Mouse (Mus musculus) layer of hippocampus, adult 9-11 months (tissue): ENCODE results near the gene Akap17b.
"Not testable (repeated sequence)": the region's sequence is repeated elsewhere in the genome, so short reads cannot be mapped to it uniquely, and the experiment has no call there.

Experiments used
- DNase-seq: peaks from one replicate; pipeline ENCODE4 v3.0.0; 2022

Akap17b gene

DNA sequence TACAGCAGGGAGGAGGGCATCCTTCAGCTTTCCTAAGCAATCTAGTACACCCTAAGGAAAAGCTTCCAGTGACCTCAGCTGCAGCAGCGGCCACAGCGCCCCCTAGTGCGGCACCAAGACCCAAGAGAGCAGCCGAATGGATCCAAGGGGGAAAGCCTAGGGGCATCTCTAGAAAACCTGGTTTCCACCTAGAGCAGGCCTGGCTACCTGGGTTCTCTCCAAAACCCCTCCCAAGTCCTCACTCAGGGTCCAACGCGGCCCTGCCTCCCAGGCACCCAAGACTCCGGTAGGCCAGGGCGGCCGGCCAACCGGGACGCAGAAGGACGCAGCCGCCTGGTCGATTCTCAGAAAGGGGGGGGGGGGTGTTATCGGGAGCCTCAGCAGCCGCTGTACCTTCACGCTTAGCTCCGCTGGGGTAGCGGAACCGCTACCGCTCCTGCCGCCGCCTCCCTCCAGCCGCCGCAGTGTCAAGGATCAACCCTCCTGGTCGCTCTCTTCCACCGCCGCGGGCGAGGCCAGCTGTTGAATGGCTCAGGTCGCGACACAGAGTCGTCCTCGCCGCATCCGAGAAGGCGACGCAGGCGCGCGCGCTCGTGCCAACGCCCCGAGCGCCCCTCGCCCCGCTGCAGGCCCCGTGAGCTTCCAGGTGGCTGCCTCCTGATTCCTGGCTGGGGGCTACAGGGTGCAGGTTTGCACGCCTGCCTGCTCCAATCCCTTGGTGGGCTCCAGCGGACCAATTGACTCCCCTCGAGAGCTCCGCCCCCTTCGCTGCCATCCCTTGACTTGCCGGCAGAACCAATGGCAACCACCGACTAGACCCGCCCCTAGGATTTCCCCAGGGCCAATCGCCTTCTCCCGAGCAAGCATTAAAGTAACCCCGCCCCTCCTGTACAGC is at the start of gene Akap17b:
Akap17b (minus strand) TSS at position 739 of the 895 bp plus-strand sequence.
- DNase-seq, result peak; percentile 85

DNA sequence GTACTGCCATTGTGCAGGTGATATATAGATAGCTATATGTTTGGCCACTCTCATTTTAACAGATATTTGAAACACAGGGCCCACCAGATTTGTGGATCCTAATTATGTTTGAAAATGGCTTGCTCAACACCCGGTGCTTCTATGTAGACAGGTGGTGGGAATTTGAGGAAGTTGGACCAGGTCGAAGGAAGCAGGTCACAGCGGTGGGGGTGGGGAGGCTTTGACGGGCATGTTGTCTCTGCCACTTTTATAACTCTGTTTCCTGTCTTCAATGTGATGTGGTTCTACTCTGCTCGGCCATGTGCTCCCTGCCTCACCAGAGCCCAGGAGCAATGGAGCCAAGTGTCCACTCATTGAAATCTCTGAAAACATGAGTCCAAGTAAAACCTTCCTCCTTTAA is 46.2 kb upstream of the Akap17b start:
- no peak for DNase-seq

DNA sequence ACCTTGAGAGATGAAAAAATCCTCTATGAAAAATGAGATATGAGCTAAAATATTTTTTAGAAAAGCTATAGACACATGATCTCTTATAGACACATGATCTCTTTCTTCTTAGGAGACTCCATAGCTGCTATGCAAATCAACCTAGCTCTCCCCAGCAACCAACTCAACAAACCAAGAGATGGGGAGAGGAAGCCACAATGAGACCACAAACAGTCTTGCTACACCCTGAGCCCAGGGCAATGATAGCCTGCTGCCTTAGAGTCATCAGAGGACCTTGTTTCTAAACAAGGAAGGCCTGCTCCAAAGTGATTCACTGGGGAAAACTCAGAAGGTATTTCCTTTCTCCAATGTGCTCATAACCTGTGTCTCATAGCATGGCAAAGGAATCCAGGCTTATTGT is 44.5 kb upstream of the Akap17b start:
- DNase-seq, result no peak

DNA sequence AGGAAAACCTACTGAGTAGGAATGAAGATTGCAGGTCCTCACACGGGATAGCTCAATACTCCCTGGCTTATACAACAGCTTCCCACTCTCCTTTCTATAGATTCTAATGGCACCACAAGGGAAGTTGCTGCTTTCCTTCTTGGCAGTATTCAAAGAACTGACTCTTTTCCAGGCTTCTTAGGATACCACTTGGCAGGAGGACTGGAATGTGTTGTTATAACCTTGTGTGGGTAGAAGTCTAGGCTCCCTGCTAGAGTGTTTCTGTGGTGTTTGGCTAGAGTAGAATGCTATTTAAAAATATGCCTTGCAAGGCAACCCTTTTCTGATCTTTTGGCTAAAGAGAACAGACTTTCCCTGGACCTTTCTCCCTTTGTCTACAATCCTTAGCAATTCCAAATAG is 31.6 kb upstream of the Akap17b start:
- no peak for DNase-seq

DNA sequence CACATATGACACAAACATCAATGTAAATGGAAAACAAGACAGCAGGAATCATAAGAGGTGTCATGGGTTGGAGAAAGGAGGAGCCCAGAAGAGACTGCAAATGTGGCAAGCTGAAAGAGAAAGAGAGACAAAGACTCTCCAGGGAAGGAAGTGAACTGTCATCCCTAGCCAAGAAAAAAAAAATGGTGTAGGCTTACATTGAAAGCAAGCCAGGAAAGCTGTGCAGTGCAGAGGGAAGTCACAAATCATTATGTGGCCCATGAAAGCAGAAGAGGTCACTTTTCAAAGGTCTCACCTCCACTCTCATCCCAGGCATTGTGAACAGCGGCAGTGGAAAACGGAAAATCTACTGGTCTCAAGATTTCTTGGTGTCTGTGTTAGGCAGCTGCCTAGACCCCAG is 27.5 kb upstream of the Akap17b start:
- no peak for DNase-seq

DNA sequence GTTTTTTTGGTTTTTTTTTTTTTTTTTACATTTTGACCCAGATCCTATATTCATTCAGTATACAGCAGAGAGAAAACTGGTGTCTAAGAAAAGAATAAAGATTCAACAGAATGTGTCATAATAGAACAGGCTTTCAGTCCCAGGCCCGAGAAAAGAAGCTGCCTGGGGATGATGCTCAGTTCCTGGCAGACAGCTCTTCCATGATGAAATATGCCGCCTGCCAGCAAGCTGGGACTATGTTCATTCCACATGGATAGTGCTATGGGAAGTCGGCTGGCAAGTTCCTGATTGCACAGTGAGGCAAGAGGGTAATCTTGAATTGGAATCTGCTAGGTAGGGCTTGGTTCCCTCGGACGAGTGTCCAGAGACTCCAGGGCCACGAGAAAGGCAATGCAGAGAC is 5.1 kb downstream of the Akap17b start:
- DNase-seq, result peak; percentile 48

DNA sequence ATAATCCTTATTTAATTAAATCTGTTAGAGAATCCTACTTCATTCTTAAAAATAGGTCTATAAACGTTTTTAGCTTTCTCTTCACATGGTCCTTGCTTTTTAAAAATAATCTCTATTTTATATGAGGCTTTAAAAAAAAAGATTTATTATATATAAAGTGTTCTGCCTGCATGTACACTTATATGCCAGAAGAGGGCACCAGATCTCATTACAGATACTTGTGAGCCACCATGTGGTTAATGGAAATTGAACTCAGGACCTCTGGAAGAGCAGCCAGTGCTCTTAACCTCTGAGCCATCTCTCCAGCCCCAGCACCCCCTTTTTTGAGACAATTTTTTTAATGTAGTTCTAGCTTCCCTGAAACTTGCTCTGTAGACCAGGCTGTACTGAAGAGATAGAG is 14.4 kb downstream of the Akap17b start:
- no peak for DNase-seq

DNA sequence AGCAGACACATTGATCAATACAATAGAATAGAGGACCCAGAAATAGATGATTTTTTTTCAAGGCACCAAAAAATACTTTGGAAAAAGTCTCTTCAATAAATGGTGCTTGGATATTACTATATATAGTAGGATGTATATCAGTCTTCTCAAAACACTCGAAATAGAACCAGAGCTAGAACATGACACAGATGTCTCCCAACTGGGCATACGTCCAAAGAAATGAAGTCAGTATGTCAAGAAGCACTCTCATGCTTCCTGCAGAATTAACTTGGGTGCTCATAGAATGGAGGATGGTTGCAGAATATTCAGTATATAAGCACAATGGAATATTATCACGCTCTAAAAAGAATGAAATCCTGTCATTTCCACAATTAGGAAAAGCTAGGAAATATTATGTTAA is 17.1 kb downstream of the Akap17b start:
- no peak for DNase-seq

DNA sequence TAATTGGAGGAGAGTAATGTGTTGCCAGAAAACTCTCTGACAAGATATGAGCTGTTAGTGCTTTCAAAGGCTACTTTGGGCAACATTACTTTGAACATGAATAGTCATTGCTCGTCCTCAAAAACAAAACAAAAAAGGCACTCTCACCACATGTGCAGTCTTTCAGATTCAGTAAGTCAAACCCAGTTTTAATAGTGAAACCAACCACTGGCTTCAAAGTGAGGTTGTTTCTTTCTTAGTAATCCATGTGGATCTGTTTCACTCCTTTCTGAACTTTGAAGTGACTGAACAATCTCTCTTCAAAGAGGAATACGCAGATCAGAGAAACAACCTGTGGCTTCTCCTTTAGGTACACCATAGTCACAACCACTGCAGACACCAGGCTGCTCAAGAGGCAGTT is 36.1 kb downstream of the Akap17b start:
- no peak for DNase-seq

DNA sequence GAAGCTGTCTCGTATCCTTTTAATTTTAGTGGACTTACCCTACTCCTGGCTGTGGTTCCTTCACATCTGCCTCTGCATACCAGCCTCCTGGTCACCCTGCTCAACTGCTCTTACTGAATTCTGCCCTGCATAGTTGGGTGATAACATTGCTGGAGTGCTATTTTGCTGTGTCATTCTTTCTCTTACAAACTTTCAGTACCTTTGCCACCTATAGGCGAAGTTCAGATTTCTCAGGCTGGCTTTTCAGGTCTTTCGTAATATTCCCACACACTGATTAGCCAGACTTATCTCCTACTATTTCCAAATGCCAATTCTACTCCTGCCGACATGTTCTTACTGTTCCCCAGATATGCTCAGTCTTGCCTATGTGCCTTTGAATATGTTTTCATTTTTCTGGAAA is 41.2 kb downstream of the Akap17b start:
- DNase-seq, result no peak

DNA sequence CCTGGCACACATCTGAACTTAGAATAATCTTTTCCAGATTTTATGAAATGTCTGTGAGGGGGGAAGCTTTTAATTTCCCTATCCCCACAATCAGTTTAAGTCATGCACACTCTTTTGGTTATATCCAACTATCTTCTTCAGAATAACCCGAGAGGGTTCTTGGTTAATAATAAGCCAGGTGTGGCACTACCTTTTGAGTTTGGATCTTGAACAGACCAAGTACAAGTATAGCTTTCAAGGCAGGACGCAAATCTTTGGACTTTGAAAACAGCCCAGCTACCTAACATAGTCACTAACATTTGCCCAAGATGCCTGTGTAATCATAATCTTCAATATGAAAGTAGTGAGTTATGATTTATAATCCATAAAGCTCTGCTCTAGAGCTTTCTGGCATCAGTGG is 42.3 kb downstream of the Akap17b start:
- no peak for DNase-seq

DNA sequence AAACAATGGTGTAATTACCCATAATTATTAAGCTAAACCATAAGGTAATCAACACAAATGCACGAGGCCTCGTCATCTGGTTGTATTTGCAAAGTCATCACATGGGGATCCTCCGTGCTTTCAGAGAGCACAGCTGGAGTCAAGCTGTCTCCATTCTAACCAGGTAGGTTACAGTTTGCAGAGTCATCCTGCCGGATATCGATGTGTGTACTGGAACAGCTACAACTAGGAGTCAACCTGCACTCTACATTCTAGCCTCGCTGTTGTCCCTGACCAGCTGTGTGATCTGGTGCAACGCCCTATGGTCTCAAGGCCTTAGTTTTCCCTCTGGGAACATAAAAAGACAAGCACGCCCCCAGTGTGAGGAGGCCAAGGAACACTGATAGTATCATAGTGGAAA is 45.1 kb downstream of the Akap17b start:
- DNase-seq, result no peak

DNA sequence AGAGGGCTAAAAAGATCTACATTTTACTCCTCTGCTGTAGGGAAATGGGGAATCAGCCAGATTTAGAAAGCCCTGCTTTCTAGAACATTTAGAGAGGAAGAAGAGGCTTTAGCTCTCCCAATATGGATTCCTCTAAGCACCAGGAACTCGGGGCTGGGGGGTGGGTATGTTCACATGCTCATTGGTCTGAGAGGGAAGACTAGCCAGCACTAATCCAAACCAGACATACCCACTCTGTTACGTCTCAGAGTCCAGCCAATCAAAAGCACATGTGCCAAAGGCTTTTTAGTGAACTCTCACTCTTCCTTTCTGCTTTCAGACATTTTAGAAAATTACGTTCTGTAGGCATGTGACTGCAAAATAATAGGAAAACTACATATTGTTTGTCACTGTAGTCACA is 45.5 kb downstream of the Akap17b start:
- DNase-seq, result no peak

DNA sequence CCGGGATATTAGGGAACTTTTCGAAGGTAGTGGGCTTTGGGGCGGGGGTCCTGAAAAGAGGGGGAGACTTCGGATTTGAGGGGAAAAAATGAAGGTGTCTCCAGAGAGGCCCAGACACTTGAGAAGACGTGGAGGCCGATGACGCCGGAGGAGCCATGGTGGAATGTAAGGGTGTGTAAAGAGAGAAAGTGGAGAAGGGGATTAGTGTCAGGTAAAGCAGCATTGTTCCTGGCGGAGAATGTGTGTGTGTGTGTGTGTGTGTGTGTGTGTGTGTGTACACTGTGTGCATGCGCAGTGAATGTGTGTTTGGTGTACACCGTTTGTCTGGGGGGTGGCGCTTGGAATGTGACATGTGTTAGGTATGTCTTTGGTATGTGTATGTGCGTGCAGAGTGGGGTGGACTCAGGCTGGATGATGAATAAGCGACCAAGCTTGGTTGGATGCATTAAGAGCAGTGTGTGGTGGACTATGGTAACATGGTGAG is 46.3 kb downstream of the Akap17b start:
- DNase-seq, result peak; percentile 19

DNA sequence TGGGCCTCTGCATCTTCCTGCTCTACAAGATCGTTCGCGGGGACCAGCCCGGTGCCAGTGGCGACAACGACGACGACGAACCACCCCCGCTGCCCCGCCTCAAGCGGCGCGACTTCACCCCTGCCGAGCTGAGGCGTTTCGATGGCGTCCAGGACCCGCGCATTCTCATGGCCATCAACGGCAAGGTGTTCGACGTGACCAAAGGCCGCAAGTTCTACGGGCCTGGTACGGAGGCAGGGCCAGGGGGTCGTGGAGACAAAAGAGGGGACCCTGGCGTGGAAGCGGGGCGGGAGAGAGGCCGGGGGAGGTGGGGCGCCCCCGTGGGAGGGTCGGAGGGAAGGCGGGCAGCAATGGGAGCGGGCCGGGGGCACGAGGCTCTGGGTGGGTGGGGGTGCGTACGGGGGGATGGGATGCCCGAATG is 46.8 kb downstream of the Akap17b start:
- no peak for DNase-seq

DNA sequence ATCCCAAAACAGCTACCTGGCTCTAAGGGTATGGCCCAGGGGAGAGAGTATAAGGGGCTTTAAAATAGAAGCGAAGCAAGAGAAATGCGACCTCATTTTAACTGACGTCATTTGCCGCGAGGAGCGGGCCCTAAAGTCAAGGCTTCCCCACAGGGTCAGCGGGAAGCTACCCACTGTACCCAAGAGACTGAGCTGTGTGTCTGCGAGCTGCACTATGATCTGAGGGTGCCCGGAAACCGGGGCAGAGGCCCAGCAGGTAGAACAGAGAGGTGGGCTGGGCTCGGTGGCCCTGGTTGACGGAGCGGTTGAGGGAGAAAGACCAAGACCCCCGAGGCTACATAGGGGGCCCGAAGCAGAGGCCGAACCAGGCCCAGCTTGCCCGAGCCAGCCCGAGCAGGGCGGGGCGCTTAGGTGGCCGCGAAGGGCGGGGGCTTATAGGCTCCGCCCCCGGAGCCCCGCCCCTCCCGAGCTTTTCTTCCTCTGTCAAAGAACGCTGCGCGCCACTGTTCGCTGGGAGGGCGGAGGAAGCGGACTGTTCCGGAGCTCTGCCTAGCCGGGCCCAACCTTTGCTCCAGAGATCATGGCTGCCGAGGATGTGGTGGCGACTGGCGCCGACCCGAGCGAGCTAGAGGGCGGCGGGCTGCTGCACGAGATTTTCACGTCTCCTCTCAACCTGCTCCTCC is 47.3 kb downstream of the Akap17b start, which contains the start of gene Pgrmc1:
Pgrmc1 (plus strand) TSS at position 500 of the 683 bp plus-strand sequence.
- peak; percentile 83 for DNase-seq

DNA sequence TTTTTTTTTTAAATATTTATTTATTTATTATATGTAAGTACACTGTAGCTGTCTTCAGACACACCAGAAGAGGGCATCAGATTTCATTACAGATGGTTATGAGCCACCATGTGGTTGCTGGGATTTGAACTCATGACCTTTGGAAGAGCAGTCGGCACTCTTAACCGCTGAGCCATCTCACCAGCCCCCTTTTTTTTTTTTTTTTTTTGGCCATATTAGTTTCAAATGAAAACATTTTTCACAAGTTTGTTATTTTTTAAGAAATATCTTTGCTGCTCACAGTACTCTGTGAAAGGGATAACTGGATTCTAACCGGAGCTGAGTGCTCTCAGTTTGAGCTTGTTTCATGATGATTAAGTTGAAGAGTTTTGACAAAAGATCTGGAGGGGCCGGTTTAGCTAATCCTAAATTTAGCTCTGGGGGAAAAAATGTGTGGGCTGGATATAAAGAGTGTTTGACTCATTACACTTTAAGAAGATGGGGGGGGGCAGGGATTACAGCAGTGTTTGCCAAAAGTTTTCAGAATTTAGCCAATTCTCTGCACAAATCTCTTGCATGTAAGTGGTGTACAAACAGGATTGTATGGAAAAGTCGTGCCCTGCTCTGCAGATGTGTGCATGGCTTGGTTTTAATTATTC is 48.6 kb downstream of the Akap17b start:
- DNase-seq, result not testable (repeated sequence)

DNA sequence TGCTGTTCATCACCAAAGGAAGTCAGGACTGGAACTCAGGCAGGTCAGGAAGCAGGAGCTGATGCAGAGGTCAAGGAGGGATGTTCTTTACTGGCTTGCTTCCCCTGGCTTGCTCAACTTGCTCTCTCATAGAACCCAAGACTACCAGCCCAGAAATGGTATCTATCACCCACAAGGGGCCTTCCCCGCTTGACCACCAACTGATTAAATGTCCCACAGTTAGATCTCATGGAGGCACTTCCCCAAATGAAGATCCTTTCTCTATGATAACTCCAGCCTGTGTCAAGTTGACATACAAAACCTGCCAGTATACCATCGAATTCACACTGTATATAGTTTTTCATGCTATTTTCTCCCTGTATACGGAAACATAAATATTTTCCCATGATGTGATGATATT is 49.9 kb downstream of the Akap17b start:
- no peak for DNase-seq

DNA sequence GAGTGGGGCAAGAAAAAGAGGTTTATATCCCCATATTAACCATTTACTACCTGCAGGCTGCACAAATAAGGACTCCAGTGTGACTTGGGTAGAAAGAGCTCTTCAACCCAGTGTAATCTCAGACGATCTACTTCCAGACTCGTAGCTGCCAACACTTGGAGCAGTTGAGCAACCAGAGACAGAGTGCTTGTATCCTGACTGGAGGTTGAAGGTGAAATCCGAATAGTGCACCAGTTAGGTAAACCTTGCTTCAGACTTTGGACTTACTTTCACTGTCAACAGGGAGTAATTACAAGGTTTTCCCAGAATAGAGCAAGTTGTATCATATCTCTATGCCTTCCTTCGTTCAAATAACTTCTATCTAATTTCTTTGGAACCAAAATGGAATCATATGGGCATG is 53.7 kb downstream of the Akap17b start:
- DNase-seq, result no peak

DNA sequence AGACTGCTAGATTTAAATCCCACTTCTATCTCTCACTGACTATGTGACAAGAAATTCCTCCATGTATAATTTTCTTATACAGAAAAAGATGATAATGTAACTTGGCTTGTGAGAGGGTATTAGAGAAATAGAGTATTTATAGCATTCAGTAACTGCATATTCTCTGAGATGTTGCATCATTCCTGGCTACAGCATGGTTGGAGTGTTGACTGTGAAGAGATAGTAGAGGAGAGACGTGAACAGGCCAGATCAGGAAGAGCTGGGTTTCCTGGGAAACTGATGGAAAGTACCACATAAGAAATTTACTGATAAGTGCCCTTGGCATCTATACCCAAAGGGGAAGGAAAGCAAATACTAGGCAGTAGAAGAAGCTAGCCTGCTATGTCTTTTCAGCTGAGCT is 54.1 kb downstream of the Akap17b start:
- no peak for DNase-seq

DNA sequence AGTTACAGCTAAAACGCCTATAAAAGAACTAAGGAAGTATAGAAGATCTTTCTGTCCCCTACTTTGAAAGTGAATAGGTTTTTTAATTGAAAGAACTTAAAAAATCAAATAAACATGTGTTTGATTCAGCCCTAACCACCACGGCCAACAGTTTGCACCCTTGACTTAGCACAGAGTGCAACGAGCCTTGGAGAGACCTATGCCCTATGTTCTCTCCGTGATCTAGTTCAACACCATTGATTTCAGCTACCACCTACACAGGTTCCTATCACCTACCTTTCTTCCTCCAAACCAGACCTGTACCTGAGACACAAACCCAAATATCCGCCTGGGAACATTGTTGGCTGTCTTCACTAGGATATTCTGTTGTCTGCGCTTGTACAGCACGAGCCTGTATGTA is 54.9 kb downstream of the Akap17b start:
- no peak for DNase-seq

DNA sequence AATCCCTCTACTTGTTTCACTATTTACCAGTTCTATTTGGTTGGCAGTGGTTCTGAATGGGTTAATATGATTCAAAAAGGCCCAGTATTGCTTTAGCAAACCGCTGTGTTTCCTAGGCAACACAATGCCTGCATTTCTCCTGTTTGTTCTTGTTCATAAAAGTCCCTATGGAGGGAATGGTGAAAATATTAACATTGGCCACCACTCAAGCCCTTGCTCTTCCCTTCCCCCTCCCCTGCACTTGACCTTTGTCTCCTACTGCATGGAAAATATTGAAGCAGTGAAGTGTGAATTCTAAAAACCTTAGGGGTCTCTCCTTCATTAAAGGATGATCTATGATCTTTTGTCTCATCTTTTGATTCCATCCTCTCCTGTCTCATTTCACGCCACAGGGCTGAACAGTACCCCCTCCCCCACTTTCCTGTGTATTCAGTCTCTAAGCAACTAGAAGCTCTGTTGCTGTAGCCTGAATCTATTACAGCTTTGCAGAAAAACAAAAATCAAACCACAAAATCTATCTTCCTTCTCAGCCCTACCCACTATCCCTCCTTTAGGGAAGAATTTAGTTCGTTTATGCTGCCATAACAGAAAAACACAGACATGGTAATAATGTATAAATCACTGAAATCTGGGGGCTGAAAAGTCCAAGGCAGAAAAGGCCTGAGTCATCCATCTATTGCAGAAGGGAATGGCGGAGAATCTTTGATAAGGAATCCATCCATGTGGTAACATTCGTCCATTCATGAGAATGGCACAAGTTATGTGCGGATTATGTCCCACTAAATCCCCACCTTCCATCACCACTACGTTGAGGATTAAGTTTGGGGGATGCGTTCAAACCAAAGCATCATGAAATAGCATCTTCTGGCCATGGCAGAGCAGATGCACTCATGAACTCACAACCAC is 57.6 kb downstream of the Akap17b start:
- peak; percentile 40 for DNase-seq
